Mouse (Mus musculus) kidney, adult 18-20 months (tissue): ENCODE data around the gene Sesn2.
A peak's percentile ranks its signal among the peaks of the same experiment; 100 is the strongest.
"Not testable (repeated sequence)": the region's sequence is repeated elsewhere in the genome, so short reads cannot be mapped to it uniquely, and the experiment has no call there.

Source experiments
- DNase-seq: peaks from one replicate; pipeline ENCODE4 v3.0.0; 2021

Gene Sesn2

GRCm38 (mm10) chr4:132510352-132510798 is at the start of gene Sesn2:
Gene Sesn2, minus strand, starts transcription at chr4:132510501.
- DNase-seq, result peak; percentile 97

GRCm38 (mm10) chr4:132555550-132555949 is 45.2 kb upstream of the Sesn2 start:
- DNase-seq, result not testable (repeated sequence)

- no peak for DNase-seq
These were observed 44.4 kb upstream of the Sesn2 start for GRCm38 (mm10) chr4:132554653-132555052.

- DNase-seq, result no peak
These were observed 43.9 kb upstream of the Sesn2 start for GRCm38 (mm10) chr4:132554221-132554620.

DNA sequence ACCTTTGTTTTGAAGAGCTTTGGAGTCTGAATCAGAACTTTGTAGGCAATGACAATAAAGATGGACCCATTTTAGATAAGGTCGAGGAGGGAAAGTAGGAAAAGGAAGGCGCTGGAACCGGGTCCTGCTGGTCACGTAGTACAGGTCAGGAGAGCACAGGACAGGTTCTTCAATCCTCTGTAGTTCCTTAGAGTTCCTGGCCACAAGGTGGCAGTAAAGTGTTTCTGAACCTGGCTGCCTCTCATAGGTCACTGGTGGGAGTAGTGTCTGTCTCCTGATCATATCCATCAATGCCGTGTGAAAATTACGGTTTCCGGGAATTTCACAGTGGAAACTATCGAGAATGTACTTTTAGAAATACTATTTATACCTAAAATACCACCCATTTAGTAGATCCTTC is 35.5 kb upstream of the Sesn2 start:
- peak; percentile 77 for DNase-seq

DNA sequence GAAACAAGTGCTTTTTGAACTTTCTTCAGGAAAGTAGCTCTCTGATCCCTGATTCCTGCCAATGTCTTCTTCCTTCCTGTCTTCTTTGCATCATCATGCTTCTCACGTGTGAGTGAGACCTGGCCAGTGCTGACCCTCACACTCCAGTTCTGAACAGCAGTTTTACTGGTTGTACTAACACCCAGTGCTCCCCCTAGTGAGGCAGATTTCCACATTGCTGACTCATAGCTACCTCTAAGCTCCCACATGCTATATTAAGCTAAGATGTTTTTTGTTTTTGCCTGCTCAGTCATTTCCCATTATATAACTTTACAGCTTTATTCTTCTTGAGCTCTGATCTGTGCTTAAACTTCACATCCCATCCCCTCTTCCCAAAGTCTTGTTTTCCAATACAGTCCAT is 32.4 kb upstream of the Sesn2 start:
- DNase-seq, result no peak

DNA sequence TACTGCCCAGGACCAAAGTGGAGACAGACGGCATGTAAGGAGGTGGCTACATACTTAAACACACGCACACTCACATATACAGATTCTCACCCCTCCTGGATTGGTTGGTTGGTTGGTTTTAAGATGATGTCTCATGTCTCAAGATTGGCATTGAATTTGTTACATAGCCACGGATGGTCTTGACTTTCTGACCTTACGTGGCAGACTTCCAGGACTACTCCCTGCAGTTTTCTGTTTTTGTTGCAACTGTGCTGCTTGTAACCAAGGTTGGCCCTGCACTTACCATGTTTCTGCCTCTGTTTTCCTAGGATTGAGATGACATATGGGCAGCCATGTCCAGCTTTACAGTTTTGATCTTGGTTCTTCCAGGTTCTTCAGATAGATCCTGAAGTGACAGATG is 31.1 kb upstream of the Sesn2 start:
- DNase-seq, result no peak

- no peak for DNase-seq
These were observed 29.2 kb upstream of the Sesn2 start for GRCm38 (mm10) chr4:132539481-132539880.

DNA sequence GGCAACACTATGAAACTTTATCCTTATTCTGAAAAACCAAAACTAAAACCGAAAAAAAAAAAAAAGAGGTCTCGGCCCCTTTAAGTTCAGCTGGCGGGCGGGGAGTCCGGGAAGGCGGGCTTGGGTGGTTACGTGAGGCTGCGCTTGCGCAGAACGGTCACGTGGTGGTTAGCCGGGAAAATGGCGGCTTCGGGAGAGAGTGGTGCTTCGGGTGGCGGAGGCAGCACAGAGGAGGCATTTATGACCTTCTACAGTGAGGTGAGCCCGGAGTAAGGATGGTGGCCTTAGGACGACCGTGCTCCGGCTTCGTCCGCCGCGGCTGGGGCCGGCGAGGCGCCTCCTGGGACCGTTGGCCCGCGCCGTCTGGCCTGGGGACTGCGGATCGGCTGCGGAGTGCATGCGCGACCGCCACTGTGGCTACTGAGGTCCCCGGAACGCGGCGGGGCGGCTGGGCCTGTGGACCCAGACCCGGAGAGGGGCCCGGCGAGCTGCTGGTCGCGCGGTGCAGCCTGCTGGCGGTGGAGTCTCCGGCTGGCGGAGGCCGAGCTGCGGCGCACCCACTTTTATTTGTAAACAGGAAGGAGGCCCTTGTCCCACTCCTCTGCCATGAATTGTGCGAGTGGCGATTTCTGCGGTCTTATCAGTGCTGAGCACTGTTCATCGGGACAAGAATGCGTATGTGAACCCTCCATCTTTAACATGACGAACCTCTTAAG is 25.3 kb upstream of the Sesn2 start, which contains the start of gene Dnajc8:
Gene Dnajc8, plus strand, starts transcription at position 145 of the 716 bp plus-strand sequence.
- peak; percentile 96 for DNase-seq

- DNase-seq, result peak; percentile 89
These were observed 22.9 kb upstream of the Sesn2 start, which contains the start of gene Atpif1 for GRCm38 (mm10) chr4:132532981-132533916. Gene Atpif1, minus strand, starts transcription at chr4:132533659.

GRCm38 (mm10) chr4:132532496-132532895 is 22.2 kb upstream of the Sesn2 start:
- DNase-seq, result peak; percentile 53

GRCm38 (mm10) chr4:132530033-132530804 is 19.9 kb upstream of the Sesn2 start:
- DNase-seq, result no peak

DNA sequence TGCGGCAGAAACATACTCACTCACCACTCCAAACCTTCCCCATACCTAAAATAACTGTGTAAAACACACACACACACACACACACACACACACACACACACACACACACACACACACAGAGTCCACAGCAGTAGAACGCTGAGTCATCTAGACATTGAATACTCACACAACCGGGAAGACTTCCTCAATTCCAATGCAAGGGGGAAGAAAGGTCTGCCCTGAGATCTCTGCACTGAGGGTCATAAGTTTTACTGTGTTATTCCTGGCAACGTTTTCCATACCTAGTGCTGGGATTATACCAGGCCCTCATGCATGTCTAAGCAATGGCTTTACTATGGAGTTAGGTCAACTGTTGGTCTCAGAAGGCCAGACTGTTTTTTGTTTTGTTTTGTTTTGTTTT is 19.0 kb upstream of the Sesn2 start:
- DNase-seq, result no peak

DNA sequence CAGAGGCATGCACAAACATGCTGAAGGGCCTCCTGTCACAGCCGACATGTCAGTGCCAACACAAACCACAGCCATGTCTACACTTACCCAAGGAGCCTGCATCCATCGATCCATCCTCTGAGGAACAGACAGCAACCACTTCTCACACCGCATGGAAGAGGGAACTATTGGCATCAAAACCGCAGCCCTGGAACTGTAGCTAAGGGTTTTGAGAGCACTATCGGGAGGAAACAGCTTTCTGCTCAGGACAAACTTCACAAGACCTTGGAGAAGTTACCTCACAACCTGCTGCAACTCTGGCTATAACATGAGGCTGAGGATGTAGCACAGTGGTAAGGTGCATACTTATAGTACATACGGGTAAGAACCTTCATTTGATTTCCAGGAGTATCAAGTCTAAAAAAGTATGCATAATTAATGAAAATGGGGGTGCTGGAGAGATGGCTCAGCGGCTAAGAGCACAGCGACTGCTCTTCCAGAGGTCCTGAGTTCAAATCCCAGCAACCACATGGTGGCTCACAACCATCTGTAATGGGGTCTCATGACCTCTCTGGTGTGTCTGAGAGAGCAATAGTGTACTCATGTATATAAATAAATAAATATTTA is 17.7 kb upstream of the Sesn2 start:
- no peak for DNase-seq

- DNase-seq, result no peak
These were observed 16.4 kb upstream of the Sesn2 start for GRCm38 (mm10) chr4:132526678-132527077.

DNA sequence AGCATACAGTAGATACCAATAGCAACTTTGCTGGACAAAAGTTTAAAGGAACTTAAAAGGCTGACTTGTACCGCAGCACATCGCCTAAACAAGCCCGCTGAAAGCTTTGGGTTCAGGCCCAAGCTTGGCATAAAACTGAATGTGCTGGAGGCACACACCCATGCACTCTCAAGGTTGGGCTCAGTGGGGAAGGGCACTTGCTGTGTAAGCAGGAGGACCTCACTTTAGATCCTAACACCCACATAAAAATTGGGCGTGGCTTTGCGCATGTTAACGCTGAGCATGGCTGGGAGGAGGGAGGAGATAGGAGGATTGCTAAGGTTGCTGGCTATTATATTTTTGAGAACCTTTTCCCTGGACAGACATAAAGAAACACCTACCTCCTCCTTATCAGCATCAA is 14.5 kb upstream of the Sesn2 start:
- no peak for DNase-seq

- DNase-seq, result no peak
These were observed 14.0 kb upstream of the Sesn2 start for GRCm38 (mm10) chr4:132524321-132524741.

GRCm38 (mm10) chr4:132519188-132519587 is 8.9 kb upstream of the Sesn2 start:
- no peak for DNase-seq

DNA sequence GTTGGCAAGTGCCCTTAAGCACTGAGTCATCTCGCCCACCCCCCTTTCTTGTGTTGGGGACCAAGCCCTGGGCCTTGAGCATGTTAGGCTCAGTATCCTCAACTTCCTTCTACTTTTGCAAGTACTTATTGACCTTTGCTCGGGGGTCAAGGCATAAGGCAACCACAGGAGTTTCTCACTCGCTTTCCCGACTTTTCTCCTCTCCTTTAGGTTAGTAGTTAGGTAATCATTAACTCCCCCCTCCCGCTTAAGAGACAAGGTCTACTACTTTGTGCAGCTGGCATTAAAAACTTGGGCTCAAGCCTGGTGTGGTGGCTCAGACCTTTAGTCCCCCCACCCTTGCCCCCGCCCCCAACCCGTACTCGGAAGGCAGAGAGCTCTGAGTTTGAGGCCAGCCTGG is 7.8 kb upstream of the Sesn2 start:
- no peak for DNase-seq

GRCm38 (mm10) chr4:132515369-132516155 is 5.3 kb upstream of the Sesn2 start:
- peak; percentile 89 for DNase-seq

GRCm38 (mm10) chr4:132514555-132515135 is 4.3 kb upstream of the Sesn2 start:
- peak; percentile 89 for DNase-seq
